ENCODE assay signal across 1 mouse cellular context in genomic region chr2:71055300-71056114, GRCm38 (mm10).
TF ChIP-seq lines count a peak whose summit lies in the region.

Dcaf17 (plus strand) TSS chr2:71055328.
Mettl8 (minus strand) TSS chr2:71055583.

TF ChIP-seq in CH12.LX, 34 proteins besides CTCF, POLR2A, EP300 and RAD21 (continued from another document):
- no peak for TF ChIP-seq JUND (conservative IDR thresholded peaks at IDR 0.05; ENCODE audit: low read depth, low read length)
- peak; percentile 89 for TF ChIP-seq MAX (IDR thresholded peaks at IDR 0.05; ENCODE audit: low read length)
- no peak; the same call in 1 of the 2 replicates for TF ChIP-seq IRF4 (IDR thresholded peaks at IDR 0.05; ENCODE audit: low read depth, low read length)
- no peak for TF ChIP-seq MAFK (IDR thresholded peaks at IDR 0.05; ENCODE audit: insufficient replicate concordance, low read length)
- peak; percentile 97 for TF ChIP-seq CHD2 (IDR thresholded peaks at IDR 0.05; ENCODE audit: low read length)
- TF ChIP-seq MYC (IDR thresholded peaks at IDR 0.05; ENCODE audit: low read depth, low read length), result peak; percentile 83; the same call in 1 of the 2 replicates
- TF ChIP-seq PAX5 (IDR thresholded peaks at IDR 0.05; ENCODE audit: low read length), result no peak
- no peak for TF ChIP-seq ZKSCAN1 (IDR thresholded peaks at IDR 0.05; ENCODE audit: borderline replicate concordance, low read depth, low read length)
- TF ChIP-seq TCF12 (IDR thresholded peaks at IDR 0.05; ENCODE audit: low read depth, low read length), result peak; percentile 65
- TF ChIP-seq ETS1 (conservative IDR thresholded peaks at IDR 0.05; ENCODE audit: low read depth, low read length), result no peak; the same call in 1 of the 2 replicates
- peak; percentile 98 for TF ChIP-seq HCFC1 (IDR thresholded peaks at IDR 0.05; ENCODE audit: low read depth, low read length)
- peak; percentile 84; the same call in 1 of the 2 replicates for TF ChIP-seq POLR2AphosphoS2 (IDR thresholded peaks at IDR 0.05; ENCODE audit: low read depth, low read length)
- no peak for TF ChIP-seq USF2 (conservative IDR thresholded peaks at IDR 0.05; ENCODE audit: low read depth, low read length)
- peak; percentile 97 for TF ChIP-seq ELF1 (IDR thresholded peaks at IDR 0.05; ENCODE audit: low read depth, low read length)
- TF ChIP-seq MAZ (IDR thresholded peaks at IDR 0.05; ENCODE audit: low read depth, low read length), result peak; percentile 88; the same call in 1 of the 2 replicates
- no peak for TF ChIP-seq ZNF384 (IDR thresholded peaks at IDR 0.05; ENCODE audit: low read depth, low read length)
- TF ChIP-seq UBTF (IDR thresholded peaks at IDR 0.05; ENCODE audit: low read depth, low read length), result peak; percentile 74; the same call in 1 of the 2 replicates
- TF ChIP-seq BHLHE40 (IDR thresholded peaks at IDR 0.05; ENCODE audit: low read depth, low read length), result peak; percentile 81
TF ChIP-seq in CH12.LX: peak in this region for 20.
